Mouse (Mus musculus) forebrain, postnatal 0 days (tissue): ENCODE results near the gene Npepps. TPM values are rescaled to one million over a fixed set of nuclear protein-coding genes. Genes with fewer than 3 reads are reported as not detected.
"Not testable (repeated sequence)": the region's sequence is repeated elsewhere in the genome, so short reads cannot be mapped to it uniquely, and the experiment has no call there.

Experiments
- ATAC-seq: fragments of 200-750 bp; cut with Nextera tagmentation; 2 replicates; pipeline ENCODE4 v1.8.0; 2017; ENCODE audit warnings: mild to moderate bottlenecking, moderate library complexity
- DNase-seq: peaks from one replicate; pipeline ENCODE4 v3.0.0-alpha.2; 2015
- H3K27ac ChIP-seq: fragments of 300-500 bp; sonication (generic); 2 replicates; pipeline ENCODE4 v1.5.1; 2014; ENCODE audit warnings: low read depth, mild to moderate bottlenecking, antibody characterized with exemption, low read length, moderate library complexity, mixed read lengths
- H3K27me3 ChIP-seq: fragments of 300-500 bp; sonication (generic); 2 replicates; pipeline ENCODE4 v1.6.1; 2014; ENCODE audit warnings: mild to moderate bottlenecking, low read length, mixed read lengths; ENCODE audit not compliant: insufficient read depth
- H3K36me3 ChIP-seq: fragments of 300-500 bp; sonication (generic); 2 replicates; pipeline ENCODE4 v1.6.1; 2014; ENCODE audit warnings: mild to moderate bottlenecking, moderate library complexity; ENCODE audit not compliant: insufficient read depth
- H3K4me1 ChIP-seq: fragments of 300-500 bp; sonication (generic); 2 replicates; pipeline ENCODE4 v1.6.1; 2014; ENCODE audit warnings: antibody characterized with exemption; ENCODE audit not compliant: insufficient read depth
- H3K4me2 ChIP-seq: fragments of 300-500 bp; sonication (generic); 2 replicates; pipeline ENCODE4 v1.6.1; 2014; ENCODE audit warnings: low read depth, mild to moderate bottlenecking, moderate library complexity
- H3K4me3 ChIP-seq: fragments of 300-500 bp; sonication (generic); 2 replicates; pipeline ENCODE4 v1.5.1; 2014; ENCODE audit warnings: low read depth, low read length, mixed read lengths
- H3K9ac ChIP-seq: fragments of 300-500 bp; sonication (generic); 2 replicates; pipeline ENCODE4 v1.6.1; 2014; ENCODE audit warnings: mild to moderate bottlenecking
- H3K9me3 ChIP-seq: fragments of 300-500 bp; sonication (generic); 2 replicates; pipeline ENCODE4 v1.6.1; 2016; ENCODE audit warnings: low read length
- CTCF ChIP-seq: sonication (generic); IDR thresholded peaks from 2 replicates; pipeline ENCODE4 v1.5.1; 2016; ENCODE audit warnings: antibody characterized with exemption, control low read depth, low read depth
- WGBS: fragments of 180-500 bp; shearing (Covaris S2); extraction: QIAGEN DNeasy Blood & Tissue Kit; methylation state at CpG from one replicate; pipeline ENCODE4 v1.1.7; 2014; 5-methylcytosine and 5-hydroxymethylcytosine counted together
- polyA plus RNA-seq: library from polyadenylated mRNA; unstranded; fragments of >200 nt; fragmentation: Nextera tagmentation; extraction: Ambion mirVana; gene quantifications from 2 replicates; pipeline ENCODE4 v1.2.1, GENCODE M21; 2015
- total RNA-seq: library from RNA; depleted of rRNA; stranded (reverse); fragments of >200 nt; gene quantifications from 2 replicates; pipeline ENCODE4 v1.2.3, GENCODE M21; 2014

The Npepps gene
- total and polyA plus RNA-seq, 2 experiments from 2014 or later: 92.1 to 98.7 TPM

GRCm38 (mm10) chr11:97314751-97315503, 34.5 kb upstream of the Npepps start:
- DNase-seq (no peak), ATAC-seq (no peak)
- peak overlapping the region; percentile 43 for H3K9ac ChIP-seq
- no peak overlapping the region for H3K27ac ChIP-seq
- 46% methylated on average over 8 of the region's 8 CpGs for WGBS
- H3K9me3 ChIP-seq: no peaks in the 10 kb centered on the region
- no peaks in the 10 kb centered on the region for H3K27me3 ChIP-seq
- peaks cover 6% of the 10 kb centered on the region; the same call in 1 of the 2 replicates for H3K4me1 ChIP-seq
- H3K4me3 ChIP-seq: peak overlapping the region; percentile 44
- peak overlapping the region; percentile 45 for H3K4me2 ChIP-seq
- no peak for TF ChIP-seq CTCF
- no peaks in the 10 kb centered on the region for H3K36me3 ChIP-seq

- TF ChIP-seq CTCF: peak; percentile 30; the same call in 1 of the 2 replicates
- no peak overlapping the region for H3K4me3 ChIP-seq
- WGBS: 84% methylated on average over 3 of the region's 3 CpGs
- DNase-seq (no peak), ATAC-seq (no peak)
- no peaks in the 10 kb centered on the region for H3K36me3 ChIP-seq
- H3K4me1 ChIP-seq: peaks cover 11% of the 10 kb centered on the region
- H3K4me2 ChIP-seq: no peak overlapping the region
- H3K27me3 ChIP-seq: no peaks in the 10 kb centered on the region
- H3K9me3 ChIP-seq: no peaks in the 10 kb centered on the region
- no peak overlapping the region for H3K27ac ChIP-seq
- no peak overlapping the region for H3K9ac ChIP-seq
Observed at GRCm38 (mm10) chr11:97314110-97314509, 33.7 kb upstream of the Npepps start.

GRCm38 (mm10) chr11:97312871-97313270, 32.4 kb upstream of the Npepps start:
- WGBS: 97% methylated on average over 1 of the region's 1 CpGs
- not testable (repeated sequence) for H3K36me3 ChIP-seq, H3K4me3 ChIP-seq, H3K9ac ChIP-seq, H3K27me3 ChIP-seq, H3K27ac ChIP-seq, ATAC-seq, DNase-seq, H3K9me3 ChIP-seq, H3K4me2 ChIP-seq
- H3K4me1 ChIP-seq: peaks cover 11% of the 10 kb centered on the region

DNA sequence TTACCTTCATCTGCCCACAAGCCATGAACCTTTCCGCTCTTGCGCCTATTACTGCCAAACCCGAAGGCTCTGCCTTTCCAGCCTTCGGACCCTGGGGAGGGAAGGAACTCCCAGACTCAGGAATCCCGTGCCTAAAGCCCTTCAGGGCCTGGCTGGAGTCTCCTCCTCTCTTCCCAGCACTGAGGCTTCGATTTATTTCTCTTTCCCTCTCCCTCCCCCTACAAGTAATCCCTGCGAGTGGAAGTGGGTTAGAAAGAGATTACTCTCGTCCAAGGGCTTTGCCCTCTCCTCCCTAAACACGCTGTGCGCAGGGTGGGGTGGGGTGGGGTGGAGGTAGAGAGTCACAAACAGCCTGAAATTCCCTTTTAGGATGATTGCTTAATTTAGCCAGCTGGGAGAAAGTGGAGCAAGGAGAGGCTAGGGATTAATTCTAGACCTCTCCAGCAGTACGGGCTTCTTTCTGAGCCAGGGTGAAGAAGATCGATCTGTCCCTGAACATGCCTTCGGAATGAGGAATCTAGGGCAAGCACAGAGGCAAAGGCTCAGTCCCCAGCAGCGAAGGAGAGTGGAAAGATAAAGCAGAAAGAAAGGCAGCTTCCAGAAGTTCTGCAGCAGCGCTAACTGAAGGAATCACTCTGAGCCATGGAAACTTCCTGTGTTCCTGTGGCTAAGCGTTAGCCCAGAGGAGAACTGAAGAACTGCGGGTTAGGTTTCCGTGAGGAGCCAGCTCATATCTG, 30.6 kb upstream of the Npepps start:
- Histone ChIP-seq H3K27me3 (no peaks in the 10 kb centered on the region), H3K4me1 (peaks cover 5% of the 10 kb centered on the region), H3K27ac (no peak overlapping the region; the same call in 1 of the 2 replicates), H3K4me2 (peak overlapping the region; percentile 64), H3K9ac (no peak overlapping the region), H3K4me3 (peak overlapping the region; percentile 15; the same call in 1 of the 2 replicates), H3K36me3 (no peaks in the 10 kb centered on the region), H3K9me3 (no peaks in the 10 kb centered on the region)
- ATAC-seq (no peak; the same call in 1 of the 2 replicates), DNase-seq (peak; percentile 53)
- peak; percentile 56; the same call in 1 of the 2 replicates for TF ChIP-seq CTCF
- WGBS: 7% methylated on average over 18 of the region's 18 CpGs

GRCm38 (mm10) chr11:97309911-97310571, 29.6 kb upstream of the Npepps start:
- H3K27ac ChIP-seq: no peak overlapping the region
- no peaks in the 10 kb centered on the region for H3K36me3 ChIP-seq
- peak overlapping the region; percentile 37 for H3K4me3 ChIP-seq
- TF ChIP-seq CTCF: peak; percentile 90
- peak; percentile 85 for ATAC-seq
- no peaks in the 10 kb centered on the region for H3K27me3 ChIP-seq
- peak overlapping the region; percentile 64 for H3K4me2 ChIP-seq
- DNase-seq: peak; percentile 86
- H3K4me1 ChIP-seq: peaks cover 5% of the 10 kb centered on the region
- no peaks in the 10 kb centered on the region for H3K9me3 ChIP-seq
- H3K9ac ChIP-seq: peak overlapping the region; percentile 45
- WGBS: under 1% methylated on average over 25 of the region's 25 CpGs

- H3K9ac ChIP-seq: peak overlapping the region; percentile 45
- 4% methylated on average over 9 of the region's 9 CpGs for WGBS
- DNase-seq: no peak
- ATAC-seq: 0 out of 2 replicates have a peak, but pooled peaks have one; percentile 19
- no peak for TF ChIP-seq CTCF
- H3K4me3 ChIP-seq: peak overlapping the region; percentile 37
- peaks cover 5% of the 10 kb centered on the region for H3K4me1 ChIP-seq
- no peak overlapping the region for H3K27ac ChIP-seq
- H3K36me3 ChIP-seq: no peaks in the 10 kb centered on the region
- H3K27me3 ChIP-seq: no peaks in the 10 kb centered on the region
- H3K9me3 ChIP-seq: no peaks in the 10 kb centered on the region
- H3K4me2 ChIP-seq: peak overlapping the region; percentile 64
Observed at GRCm38 (mm10) chr11:97309451-97309836, 29.0 kb upstream of the Npepps start.
